Mouse (Mus musculus): ENCODE measurements around the gene Cutc.

DNA sequence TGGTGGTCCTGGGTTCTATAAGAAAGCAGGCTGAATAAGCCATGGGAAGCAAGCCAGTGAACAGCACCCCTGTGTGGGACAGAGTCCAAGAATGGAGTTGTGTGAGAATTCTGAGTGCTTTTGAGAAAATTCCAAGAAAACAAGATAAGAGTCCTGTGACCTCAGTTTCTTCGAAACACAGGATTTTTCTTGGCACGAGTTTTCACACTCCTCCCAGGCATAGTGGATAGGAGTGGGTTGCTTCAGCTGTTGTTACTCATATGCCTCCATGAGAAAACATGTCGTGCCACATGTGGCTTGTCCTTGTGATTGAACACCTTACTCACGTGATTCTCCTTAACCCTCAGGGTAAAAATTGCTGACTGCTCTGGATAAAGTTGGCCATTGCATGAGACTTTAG, 4.9 kb upstream of the Cutc start:
- TF ChIP-seq CTCF (IDR thresholded peaks at IDR 0.05; ENCODE audit: low read depth, low read length) (no peak), POLR2A (IDR thresholded peaks at IDR 0.05; ENCODE audit: borderline replicate concordance, low read depth, low read length) (no peak)

All from bone marrow macrophage, adult 2 months (primary cell).